Mouse (Mus musculus) heart, postnatal 36 days (tissue): ENCODE results near the gene Snx5. TPM values are rescaled to one million over a fixed set of nuclear protein-coding genes. Genes with fewer than 3 reads are reported as not detected.
A peak's percentile ranks its signal among the peaks of the same experiment; 100 is the strongest.

Experiments
- DNase-seq, 2 experiments: peaks; one replicate each; pipeline ENCODE4 v3.0.0; 2021 to 2022
- intact Hi-C: fragments of 180-260 bp; cut with DNase I; formaldehyde crosslinking; loops from one replicate; pipeline ENCODE4 v1.15.1; 2025
- total RNA-seq, 2 experiments: library from RNA; stranded (reverse); gene quantifications; 2 replicates each; pipeline ENCODE4 v1.2.3; 2021

The Snx5 gene
- total RNA-seq = 10 to 100 TPM; 54.1 to 57.4 TPM

DNA sequence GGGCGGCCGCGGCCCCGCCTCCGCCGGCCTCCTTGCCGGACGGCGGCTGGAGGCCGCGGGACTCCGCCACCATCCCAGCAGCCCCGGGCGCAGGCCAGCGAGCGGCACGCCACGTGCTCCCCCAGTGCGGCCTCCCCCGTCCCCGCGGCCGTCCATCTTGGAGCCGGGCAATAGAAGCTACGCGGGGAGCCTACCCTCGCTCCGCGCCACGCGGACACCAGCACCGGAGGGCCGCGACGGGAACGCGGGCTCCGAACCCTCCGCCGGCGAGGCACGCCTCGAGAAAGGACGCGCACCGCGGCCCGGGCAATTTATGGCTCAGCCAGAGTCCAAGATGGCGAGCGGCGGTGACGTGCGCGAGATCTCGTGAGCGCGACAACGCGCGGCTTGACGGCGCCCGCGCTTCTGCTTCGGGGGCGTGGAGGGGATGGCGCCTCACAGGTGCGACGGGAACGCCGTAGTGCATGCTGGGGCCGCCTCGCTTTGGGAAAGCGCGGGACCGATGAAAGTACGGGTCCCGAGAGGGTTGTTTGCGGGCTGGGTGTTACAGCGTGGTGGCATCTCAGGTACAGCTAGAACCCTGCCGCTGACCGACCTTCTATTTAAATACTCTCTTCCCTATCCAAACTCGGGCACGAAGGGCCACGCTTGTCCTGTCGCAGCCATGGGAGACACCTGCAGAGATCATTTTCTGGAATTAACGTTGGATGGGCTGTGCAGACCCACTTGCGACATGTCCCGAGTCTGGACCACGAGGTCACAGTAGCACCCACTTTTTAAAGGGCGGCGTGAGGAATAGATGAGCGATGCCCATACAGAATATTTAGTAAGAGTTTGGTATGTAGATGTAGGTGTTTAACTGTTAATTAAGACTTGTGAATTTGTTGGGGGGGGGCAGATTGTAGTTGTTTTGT lies at the start of gene Snx5, which contains the start of gene Mgme1:
Snx5 (minus strand) TSS at position 400 of the 914 bp plus-strand sequence.
Mgme1 (plus strand) TSS at position 157 of the 914 bp plus-strand sequence.
- intact Hi-C loops = loop anchor here (5.0 kb wide), 3 partner anchors 258 to 408 kb away; partner anchors contain the start of genes Bfsp1 and Rrbp1

GRCm38 (mm10) chr2:144311372-144311771 lies 40.7 kb upstream of the Snx5 start:
- intact Hi-C loops = no loop called here
- no peak for DNase-seq

More for the DNA sequence above, at the start of gene Snx5, which contains the start of gene Mgme1:
- peak; percentile 86 to 95 for DNase-seq

GRCm38 (mm10) chr2:144310273-144310672 lies 39.6 kb upstream of the Snx5 start:
- intact Hi-C loops = no loop called here
- DNase-seq = no peak

DNA sequence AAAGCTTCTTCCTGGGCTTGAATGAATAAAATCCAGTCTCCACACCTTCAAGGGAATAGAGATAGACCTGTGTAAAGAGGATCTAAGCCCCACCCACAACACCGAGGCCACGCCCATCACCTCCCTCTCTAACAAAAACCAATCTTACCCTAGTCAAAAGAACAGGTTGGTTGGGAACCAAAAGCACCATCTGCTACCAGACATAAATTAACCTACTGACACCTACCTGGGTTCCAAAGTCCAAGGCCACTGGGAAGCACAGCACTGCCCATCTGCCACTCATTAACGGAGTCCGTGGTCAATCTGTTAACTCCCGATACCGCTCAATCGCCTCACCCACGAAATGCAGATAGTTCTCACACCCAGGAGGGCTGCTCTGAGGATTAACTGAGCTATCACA lies 37.9 kb upstream of the Snx5 start:
- intact Hi-C loops = loop anchor here (5.0 kb wide), 1 partner anchor 144 kb away; no protein-coding TSS in a partner anchor
- no peak for DNase-seq

- no peak for DNase-seq
- intact Hi-C loops = loop anchor here (5.0 kb wide), 1 partner anchor 146 kb away; no protein-coding TSS in a partner anchor
Measured at GRCm38 (mm10) chr2:144305721-144306294, 35.1 kb upstream of the Snx5 start.

DNA sequence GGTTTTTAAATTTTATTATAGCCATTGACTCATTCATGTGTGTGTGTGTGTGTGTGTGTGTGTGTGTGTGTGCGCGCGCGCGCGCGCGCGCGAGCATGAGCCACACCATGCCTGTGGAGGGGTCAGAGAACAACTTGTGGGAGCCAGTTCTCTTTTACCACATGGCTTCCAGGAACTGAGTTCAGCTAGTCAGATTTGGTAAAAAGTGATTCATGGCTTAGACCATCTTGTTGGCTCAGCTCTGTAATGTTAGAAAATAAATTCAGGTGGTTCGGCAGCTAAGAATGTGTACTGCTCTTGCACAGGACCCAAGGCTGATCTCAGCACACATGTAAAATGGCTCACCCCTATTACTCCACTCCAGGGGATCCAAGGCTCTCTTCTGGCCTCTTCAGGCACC lies 30.4 kb upstream of the Snx5 start:
- intact Hi-C loops = no loop called here

GRCm38 (mm10) chr2:144299749-144300669 lies 29.3 kb upstream of the Snx5 start:
- no peak for DNase-seq
- intact Hi-C loops = no loop called here

More for the DNA sequence above, 30.4 kb upstream of the Snx5 start:
- no peak for DNase-seq

DNA sequence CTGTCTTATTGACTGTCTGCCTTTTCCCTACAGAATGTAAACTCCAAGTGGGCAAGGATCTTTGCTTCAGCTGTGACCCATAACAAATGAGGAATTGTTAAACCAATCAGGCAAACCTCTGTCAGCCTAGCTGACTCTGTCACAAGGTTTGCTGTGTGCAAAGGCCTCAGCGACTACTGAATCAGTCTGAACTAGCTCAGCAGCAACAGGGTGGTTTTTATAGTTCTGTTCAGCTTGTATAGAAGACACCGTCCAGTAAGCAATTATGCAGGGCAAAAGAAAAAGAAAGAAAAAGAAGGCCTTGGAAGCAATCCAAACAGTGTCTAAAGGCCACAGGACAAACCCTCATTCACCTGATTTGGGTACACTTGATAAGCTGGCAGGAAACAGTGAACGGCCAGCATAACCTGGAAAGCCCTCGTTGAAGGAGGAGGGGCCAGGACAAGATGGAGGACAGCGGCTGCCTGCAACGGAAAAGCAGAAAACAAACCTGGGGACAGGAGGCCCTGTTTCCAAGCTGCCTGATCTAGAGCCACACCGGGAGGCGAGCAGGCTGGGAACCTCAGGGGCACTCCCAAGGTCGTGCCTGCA lies 24.5 kb upstream of the Snx5 start:
- intact Hi-C loops = no loop called here
- no peak for DNase-seq

- intact Hi-C loops = no loop called here
- no peak for DNase-seq
Measured at GRCm38 (mm10) chr2:144291600-144292305, 21.0 kb upstream of the Snx5 start.

DNA sequence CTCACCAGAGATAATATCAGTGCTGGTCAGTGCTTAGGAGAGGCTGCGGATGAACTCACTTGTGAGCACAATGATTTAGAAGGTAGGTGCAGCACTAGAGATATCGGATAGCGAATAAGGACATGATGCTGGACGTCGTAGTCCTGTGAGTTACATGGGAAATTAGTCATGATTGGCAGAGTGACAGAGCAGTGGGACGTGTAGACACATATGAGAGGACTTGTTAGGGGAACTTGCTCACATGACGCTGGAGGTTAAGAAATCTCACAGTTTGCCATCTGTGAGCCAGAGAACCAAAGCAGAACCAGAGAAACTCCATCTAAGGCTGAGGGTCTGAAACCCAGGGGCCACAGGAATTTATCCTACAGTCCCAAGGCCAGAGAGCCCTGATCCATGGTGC lies 19.6 kb upstream of the Snx5 start:
- intact Hi-C loops = no loop called here
- DNase-seq = no peak

DNA sequence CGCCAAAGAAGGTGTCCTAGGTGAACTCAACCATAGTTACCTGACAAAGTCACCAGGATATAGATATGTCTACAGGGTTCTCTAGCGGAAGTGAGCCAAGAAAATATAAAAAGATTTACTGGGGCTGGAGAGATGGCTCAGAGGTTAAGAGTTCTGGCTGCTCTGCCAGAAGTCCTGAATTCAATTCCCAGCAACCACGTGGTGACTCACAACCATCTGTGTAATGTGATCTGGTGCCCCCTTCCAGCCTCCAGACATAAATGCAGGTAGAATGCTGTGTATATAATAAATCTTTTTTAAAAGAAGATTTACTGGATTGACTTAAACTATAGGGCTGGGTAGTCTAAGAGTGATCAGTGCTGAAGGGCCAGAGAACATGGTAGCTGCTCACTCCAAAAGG lies 10.7 kb upstream of the Snx5 start:
- no peak for DNase-seq
- intact Hi-C loops = no loop called here

DNA sequence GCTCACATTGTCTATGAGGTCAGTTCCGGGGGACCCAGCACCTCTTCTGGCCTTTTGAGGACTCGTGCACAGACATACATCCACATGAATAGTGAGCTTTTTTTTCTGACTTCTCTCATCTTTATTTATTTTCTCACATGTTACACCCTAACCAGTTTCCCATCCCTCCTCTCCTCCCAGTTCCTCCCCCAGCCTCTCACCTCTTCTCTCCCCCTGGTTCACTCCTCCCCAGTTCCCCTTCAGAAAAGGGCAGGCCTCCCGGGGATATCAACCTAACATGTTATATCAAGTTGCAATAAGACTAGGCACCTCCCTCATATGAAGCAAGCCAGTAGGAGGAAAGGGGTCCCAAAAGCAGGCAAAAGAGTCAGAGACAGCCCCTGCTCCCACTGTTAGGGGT lies 9.9 kb upstream of the Snx5 start:
- intact Hi-C loops = no loop called here
- no peak for DNase-seq

- DNase-seq = peak; percentile 75 to 77
- intact Hi-C loops = no loop called here
Measured at GRCm38 (mm10) chr2:144279742-144280141, 9.0 kb upstream of the Snx5 start.

GRCm38 (mm10) chr2:144276885-144277284 lies 6.2 kb upstream of the Snx5 start:
- no peak for DNase-seq
- intact Hi-C loops = no loop called here

DNA sequence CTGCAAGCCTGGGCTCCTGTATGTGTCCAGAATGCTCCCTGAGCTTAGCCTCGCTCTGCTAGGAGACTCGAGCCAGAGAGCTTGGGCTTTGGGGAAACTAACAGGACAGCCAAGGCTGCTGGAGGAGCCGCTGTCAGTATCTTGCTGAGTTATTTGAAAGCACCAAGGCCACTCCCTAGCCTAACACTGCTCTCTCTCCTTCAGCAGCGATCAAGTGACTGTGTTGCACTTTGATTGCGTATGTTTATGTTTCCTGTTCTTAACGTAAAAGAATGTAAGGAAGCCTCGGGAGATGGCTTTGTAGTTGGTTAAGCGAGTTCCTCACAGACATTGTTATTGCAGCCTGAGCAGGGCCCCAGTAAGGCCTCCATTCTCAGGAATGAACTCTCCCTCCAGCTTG lies 4.0 kb upstream of the Snx5 start:
- no peak for DNase-seq
- intact Hi-C loops = loop anchor here (5.0 kb wide), 3 partner anchors 262 to 412 kb away; partner anchors contain the start of genes Bfsp1 and Rrbp1

- intact Hi-C loops = loop anchor here (5.0 kb wide), 3 partner anchors 260 to 410 kb away; partner anchors contain the start of genes Bfsp1 and Rrbp1
- no peak for DNase-seq
Measured at GRCm38 (mm10) chr2:144272088-144272487, 1.4 kb upstream of the Snx5 start.

DNA sequence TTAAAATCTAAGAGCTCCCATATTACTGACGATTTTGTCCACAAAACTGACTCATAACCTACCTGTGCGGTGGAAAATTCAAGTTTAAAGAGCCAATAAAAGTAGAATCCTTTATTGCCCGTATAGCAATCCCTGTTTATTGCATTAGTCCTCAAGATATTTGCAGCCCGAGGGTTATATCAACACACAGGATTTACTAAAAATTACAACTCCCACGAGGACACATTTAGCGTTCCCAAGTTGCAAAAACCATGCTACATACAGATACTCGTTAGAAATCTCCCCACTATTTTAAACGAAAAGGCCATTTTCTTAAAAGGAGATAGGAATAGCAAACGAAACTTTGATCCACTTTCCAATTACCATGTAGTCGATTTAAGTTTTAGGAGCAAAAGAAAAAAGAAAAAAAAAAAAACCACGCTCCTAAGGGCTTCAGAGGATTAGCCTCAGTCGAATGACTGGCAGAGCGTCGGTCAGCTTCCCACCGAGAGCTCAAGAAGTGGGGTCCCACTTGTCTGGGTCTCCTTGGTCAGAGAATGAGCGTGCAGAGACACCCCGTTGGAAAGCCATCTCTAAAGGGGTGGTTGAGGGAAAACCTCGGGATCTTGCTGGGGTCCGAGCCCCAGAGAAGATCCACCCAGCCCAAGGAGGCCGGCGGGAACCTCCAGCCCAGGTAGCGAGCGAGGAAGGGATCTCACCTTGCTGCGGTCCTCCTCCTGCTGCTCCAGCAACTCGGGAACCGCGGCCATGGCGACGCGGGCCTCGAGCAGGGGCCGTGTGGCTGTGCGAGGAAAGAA lies 829 bp downstream of the Snx5 start:
- intact Hi-C loops = loop anchor here (5.0 kb wide), 3 partner anchors 258 to 408 kb away; partner anchors contain the start of genes Bfsp1 and Rrbp1
- DNase-seq = no peak

DNA sequence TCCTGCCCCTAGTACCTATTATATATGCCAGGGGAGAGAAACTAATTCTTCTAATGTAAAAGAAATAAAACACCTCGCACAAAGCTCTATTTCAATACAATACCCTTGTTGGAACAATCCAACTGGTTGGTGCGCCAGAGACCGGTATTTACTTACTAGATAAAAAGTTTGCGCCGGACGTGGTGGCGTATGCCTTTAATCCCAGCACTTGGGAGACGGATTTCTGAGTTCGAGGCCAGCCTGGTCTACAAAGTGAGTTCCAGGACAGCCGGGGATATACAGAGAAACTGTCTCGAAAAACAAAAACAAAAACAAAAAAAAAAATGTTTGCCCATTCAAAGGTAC lies 1.4 kb downstream of the Snx5 start:
- intact Hi-C loops = no loop called here
- no peak for DNase-seq
